Mouse (Mus musculus): ENCODE measurements around the gene Trappc12.

Trappc12 gene

DNA sequence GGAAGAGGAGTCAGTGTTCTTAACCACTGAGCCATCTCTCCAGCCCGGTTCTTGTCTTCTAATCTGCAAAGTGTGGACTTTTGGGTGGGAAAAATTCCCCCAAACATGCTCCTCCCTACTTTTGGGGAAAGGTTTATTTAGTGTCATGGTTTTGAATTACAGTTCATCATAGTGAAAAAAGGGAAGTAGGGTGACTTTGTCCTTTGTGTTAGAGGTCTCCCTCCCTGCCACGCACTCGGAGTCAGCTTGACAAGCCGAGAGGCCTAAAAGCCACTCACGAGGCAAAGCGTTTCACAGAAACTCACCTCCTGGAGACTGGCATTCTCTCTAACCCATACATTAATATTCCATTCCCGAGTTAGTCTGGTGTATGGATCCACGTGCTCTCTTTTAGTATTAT, 17.6 kb downstream of the Trappc12 start:
- DNase-seq: no peak

DNA sequence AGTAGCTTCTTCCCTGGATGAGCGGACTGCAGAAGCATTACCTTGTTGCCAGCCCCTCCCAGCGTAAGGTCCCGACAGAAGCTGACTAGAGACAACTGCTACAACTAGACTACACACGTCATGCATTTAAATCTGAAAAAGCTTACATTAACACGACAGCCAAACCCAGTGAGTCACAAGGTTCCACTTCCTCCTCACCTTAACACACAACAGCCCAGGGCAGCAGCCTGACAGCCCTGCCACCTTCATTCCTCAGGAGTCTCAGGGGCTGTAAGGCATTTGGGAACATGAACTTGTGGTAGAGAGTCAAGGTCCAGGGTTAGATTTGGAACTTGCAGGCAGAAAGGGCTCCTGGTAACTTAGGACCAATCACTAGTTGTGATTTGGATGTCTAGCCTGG, 23.2 kb downstream of the Trappc12 start:
- DNase-seq: no peak

DNA sequence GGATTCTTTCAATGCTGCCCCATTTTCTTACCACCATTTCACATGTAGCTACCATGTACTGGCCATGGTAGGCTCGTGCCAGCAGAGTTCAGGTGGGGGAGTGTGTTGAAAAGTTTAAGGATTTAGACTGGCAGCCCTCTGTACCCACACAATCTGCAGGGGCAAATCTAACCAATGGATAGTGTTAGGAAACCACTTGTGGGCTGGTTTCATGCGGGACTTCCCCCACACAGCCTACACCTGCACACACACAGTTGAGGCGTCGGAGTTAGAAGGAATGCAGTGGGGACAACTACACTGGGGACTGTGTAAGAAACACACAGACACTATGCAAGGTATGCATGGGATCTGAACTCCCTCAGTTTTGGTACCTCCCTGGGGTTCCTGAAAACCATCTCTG, 24.1 kb downstream of the Trappc12 start:
- no peak for DNase-seq

DNA sequence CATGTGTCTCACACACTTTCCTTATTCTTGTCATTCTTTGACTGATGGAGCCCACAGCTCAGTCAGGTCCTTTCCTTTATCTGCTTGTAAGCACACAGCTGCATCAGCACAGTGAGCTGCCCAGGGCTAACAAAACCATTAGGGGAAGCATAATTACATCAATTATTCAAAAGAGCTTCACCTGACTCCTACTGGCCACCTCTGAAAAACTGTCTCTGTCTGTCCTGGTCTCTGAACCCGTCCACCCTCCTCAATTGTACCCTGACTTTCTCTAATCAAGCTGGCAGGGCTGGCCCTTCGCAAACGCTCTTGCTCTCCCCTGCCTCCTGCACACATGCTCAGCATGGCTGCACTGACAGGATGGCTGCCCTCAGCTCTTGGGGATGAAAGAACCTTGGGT, 25.9 kb downstream of the Trappc12 start:
- DNase-seq: no peak

DNA sequence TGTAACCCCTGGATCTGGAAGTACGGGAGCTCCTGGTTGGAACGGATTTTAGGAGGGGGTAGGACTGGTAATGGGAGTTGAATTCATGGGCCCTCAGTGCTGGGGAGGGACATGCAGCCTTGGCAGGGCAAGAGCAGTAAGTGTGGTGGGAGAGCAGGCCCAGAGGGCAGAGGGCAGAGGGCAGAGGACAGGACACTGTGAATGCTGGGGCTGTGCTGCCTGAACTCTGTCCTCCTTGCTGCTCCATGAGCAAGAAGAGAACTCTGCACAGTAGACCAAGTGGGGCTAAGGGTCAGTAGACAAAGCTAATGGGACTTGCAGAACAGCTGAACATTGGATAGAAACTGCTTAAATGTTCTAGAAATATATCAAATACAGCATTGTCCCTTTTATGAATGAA, 32.2 kb downstream of the Trappc12 start:
- DNase-seq: no peak

DNA sequence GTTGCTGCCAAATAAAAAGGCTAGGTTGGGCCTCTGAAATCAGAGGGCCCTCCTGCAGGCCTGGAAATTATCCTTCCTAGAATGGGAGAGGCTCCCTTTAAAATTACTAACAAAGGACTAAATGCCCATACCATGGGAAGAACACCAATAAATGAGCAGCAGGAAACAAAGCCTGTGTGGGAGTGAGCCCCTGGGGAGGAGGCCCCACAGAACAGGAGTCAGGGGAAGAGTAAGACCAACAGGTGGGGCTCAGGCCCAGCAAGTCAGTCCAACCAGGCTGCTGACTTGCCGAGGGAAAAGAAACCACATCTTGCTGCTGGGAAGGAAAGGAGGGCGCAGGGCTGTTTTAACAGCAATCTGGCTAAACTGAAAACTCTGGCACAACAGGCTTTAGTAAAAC, 33.2 kb downstream of the Trappc12 start:
- DNase-seq: no peak

DNA sequence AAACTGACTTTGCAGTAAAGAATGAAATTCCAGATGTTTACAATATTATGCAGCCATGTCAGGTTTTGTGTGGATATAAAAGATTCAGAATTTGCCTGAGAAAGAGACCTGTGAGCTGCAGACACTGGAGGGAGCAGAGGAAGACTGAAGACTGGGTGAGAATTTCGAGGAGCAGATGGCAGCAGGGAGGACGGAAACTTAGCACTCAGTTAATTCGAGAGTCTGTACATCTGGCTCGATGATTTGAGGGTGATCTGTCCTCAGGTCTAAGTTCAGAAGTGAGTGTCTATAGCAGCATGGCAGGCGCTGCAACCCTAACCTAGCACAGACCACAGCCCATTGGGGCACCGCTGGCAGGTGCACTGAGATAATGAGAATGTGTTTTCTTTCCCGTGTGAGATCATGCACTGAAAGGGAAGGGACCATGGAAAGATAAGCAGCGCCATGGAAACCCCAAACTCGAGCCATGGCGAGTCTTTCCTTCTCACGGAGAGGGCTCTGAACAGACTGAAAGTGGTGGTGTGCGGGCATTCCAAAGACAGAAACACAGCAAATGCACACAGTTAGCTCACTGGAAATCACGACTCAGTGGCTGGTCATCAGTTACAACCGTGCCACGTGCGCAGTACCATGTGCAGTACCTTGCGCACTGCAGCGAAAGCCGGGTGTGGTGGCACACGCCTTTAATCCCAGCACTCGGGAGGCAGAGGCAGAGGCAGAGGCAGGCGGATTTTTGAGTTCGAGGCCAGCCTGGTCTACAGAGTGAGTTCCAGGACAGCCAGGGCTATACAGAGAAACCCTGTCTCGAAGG, 35.2 kb downstream of the Trappc12 start:
- no peak for DNase-seq

DNA sequence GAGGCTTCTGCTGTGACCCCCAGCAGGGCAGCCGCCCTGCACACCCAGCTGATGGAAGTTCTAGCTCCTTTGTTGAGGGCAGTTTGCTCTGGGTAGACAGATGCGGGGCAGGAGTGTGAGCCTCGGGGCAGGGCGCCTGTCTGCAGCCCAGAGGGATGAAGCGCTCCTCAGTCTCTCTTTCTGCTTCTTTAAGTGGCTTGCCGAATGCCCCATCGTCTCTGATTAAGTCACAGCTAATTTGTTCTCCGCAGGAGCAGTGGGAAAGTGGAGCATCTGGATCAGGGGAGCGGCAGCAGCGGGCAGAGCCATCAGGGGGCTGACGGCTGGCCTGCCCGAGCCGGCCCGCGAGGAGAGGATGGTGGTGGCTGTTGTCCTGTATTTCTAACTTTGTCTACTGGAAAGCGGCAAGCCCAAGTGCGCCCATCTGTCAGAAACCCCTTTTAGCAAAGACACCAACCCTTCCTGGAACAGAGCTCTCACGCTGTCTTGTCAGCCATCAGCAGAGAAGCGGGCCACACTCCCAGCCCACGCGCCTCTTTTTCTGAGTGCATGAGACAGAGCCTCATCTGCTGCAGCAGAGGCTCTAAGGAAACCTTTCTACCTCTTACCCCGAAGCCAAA, 39.6 kb downstream of the Trappc12 start:
- DNase-seq: no peak

DNA sequence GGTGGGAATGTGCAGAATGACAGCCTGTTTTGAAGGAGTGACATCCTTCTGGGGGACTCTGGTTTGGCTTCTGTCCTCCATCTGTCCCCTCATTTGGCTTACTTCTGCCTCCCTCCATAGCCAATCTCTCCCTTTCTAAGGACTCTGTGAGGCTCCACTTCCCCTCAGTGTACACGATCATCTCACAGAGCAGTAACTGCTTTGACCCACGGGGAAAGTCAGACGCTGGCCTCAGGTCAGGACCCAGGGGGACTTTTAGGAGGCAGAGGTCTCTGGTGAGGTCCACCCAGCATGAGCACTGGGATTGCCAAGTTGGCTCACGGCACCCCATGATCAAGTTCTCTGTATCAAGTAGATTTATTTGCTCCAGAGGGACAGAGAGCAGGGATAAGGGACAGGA, 42.1 kb downstream of the Trappc12 start:
- no peak for DNase-seq

DNA sequence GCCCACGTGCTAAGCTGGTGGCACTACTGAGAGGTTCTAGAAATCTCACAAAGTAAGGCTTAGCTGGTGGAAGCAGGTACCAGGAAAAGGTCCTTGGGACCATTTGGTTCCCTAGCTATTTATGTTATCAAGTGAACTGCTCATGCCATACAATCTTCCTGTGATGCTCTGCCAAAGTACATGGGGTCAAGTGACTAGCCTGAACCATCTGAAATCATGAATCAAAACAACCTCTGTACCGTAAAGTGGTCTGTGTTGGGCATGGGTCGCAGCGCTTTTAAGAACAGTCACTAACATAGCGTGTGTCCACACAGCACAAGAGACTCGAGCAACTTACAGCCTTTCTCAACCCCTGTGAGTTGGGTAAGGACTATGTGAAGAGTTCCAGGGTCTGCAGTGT, 45.1 kb downstream of the Trappc12 start:
- no peak for DNase-seq

DNA sequence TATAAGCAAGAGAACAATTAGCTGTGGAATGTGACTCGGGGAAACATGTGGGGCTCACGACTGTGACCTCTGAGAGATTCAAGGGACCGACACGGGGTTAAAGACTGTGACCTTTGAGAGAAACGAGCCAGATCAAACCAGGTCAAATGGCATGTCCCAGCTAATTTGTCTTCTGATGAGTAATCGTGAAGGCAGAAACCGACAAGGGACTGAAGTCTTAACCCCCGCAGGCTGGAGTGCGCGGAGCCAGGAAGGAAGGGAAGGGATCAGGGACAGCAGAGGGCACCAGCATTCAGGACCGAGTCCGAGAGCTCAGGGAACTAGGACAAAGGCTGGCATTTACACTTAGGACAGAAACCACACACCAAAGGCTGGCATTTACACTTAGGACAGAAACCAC, 45.9 kb downstream of the Trappc12 start:
- DNase-seq: no peak

DNA sequence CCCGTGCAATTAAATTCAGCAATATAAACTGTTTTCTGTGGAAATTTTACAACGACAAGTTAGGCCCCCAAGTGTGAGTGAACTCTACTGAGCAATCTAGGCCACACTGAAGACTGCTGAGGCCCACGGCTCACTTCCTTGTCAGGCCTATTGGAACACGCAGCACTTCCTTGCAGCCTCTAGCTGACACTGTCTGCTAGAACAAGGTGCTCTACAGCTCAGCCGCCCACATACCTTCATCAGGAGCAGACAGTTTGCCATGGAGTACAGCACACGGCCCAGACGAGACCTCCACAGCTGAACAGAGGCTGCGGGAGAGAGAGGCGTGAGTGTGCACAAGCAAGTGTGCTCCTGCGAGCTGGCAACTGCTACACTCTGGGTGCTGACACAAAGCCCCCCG, 49.0 kb downstream of the Trappc12 start:
- DNase-seq: no peak

DNA sequence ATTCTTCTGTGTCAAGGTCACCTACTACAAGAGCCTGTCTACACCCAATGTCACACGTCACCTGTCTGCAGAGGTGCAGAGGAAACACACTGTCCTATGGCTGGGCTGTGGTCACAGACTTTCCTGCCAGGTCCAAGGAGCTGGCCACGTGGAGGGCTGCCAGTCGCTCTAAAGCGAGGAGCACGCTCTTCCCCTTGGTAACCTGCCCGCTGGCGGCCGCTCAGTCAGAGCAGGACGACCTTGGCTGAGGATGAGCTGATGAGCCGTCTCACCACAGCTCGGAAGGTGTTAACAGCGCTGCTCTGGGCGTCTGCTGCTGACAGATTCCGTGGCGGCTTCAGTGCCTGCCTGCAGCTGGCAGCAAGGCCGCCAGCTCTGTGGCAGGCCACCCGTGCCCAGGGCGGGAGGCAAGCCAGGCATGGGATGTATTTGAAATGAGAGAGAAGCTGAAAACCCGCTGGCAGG, 49.7 kb downstream of the Trappc12 start:
- DNase-seq: peak; percentile 68

DNA sequence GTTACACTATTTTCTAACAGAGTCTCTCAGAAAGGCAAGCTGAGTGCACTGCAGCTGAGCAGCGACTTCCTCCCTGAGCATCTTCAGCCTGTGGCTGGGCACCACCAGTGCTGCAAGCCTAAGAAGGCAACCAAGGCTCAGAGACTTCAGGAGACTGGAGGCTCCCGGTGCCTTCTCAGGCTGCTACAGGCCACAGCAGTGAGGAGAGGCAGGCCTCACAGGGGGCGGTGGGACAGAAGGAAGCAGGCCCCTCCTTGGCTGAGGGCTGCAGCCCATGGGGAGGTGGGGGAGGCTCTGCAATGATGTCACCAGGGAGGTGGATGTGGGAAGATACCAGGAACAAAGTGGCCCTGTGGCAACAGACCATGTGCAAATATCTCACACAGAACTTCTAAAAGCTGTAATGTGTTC, 50.2 kb downstream of the Trappc12 start:
- DNase-seq: no peak

DNA sequence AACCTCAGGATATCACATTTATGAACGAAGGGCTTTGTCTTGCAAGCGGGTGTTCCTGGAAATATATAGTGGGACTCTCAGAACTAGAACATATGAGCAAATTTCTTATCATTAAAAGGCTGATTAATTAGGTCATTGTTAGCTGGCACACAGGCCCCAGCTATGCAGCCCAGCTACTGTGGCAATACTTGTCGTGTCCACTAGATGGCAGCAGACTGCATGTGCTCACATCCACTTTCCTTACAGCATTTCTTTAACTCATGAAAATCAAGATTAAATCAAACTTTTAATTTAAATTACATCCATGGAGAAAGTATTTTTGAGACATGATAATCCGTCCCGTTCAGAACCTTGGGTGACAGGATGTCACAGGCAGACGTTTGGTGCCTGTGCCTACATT, 50.6 kb downstream of the Trappc12 start:
- DNase-seq: peak; percentile 77

DNA sequence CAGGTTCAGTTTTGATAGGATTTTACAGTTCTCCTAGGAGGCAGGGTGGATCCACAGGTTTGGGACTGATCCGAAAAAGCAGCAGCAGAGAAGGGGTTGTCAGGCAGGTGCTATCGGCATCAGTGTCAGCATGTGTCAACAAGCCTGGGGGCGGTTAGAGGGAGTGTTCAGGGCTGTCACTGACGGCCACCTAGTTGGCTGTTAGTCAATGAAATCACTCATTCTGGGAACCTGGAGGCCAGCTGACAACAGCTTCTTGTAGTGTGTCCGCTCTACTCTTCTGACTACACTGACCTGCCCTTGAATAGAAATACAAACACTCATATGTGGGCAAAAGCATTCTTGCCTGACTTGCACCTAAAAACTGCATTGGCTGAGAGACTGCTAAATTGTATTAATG, 51.2 kb downstream of the Trappc12 start:
- no peak for DNase-seq

DNA sequence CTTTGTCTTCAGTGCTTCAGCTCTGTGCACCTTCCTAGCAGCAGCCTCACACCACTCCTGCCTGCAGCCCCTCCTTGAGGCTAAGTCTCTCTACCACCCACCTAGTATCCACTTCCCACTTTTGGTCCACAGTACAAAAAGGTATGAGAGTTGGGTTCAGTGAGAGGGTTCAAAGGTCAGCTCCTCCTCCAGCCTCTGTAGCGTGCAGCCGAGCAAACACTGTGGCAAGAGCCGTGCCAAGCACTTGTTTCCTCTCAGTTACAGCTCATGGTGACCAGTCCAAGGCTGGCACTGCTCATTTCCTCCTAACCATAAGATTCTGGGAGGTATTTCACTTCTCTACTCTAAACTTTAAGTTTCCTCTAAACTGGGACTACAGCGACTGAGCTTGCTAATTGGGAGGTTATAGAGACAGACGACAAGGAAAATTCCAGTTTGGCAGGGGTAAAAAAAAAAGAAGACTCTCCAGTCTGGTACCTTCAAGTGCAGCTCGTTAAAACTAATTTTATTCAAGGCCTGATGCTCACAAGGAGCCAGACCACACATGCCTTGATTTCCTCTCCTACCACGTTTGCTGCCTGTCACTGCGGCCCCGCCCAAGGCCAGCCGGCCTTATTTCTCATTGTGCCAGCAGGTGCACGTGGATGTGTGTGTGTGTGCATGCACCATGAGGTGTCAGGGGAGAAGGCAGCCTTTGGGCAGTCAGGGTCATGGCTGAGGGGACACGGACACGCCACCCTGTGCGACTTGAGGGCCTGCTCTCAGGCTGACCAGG, 52.3 kb downstream of the Trappc12 start:
- DNase-seq: no peak

DNA sequence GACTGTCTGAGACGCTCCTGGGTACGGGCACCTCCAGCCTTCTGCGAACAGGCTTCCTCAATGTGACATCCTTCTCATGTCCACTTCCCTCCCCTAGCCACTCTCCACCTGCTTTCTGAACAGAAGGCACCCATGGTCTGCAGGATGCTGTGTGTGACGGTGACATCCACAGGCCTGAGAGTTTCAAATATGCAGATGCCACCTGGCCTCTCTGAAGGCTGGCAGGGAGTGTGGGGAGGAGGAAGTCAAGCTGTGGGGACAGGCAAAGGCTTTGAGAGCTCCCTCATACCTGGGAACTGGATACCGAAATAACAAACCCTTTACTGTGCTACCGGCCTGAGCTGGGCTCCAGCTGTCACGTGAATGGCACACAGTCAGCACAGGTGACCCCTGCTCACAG, 55.5 kb downstream of the Trappc12 start:
- peak; percentile 38 for DNase-seq

DNA sequence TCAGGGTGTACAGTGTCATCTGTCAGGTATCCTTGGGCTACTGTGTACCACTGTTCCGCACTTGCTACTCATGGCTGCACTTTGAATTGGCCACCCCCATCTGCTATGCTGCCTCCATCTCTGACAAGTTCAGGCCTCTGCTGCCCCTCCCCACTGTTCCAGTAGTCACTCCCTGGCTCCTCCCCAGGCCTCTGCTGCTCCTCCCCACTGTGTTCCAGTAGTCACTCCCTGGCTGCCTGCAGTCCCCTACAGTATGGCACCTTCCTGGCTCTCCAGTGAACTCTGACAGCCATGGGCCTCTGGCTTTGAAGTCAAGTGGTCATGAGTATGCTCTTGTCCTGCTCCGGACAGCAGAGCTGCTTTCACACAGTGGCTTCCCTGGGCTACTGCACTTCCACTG, 56.0 kb downstream of the Trappc12 start:
- DNase-seq: no peak

DNA sequence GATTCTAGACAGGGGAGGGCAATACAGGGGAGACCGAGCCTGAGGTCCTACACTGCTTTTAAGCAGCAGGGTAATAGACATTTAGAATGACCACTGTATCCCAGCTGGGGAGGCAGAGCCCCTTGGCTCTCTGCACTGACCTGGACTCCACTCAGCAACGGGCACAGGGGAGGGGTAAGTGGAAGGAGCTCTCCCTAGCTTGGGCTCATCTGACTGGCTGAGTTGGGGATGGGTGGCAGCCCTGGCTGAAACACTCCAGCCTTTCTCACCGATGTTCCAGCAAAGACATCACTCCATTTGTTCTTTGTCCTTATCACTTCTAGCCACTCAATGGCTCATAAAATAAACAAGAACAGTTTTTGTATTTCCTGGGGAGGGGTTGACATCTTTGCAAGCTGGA, 56.5 kb downstream of the Trappc12 start:
- no peak for DNase-seq

DNA sequence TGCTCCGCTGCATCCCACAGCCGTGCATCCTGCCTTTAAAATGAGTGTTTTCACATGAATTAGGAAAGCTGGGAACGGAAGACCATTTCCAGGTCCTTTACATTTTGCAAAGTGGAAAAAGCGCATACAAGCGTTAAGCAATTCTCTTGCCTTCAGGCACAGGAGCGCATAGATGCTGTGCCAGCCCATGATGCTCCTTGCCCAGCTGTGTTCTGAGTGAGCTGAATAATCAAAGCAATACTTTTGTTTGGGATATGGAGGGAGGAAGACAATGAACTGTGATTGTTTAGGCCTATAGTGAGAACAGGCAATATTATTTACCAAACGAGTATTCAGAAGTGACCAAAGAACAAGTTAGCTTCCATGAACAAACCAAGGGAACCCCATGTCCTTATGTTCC, 59.5 kb downstream of the Trappc12 start:
- DNase-seq: no peak

DNA sequence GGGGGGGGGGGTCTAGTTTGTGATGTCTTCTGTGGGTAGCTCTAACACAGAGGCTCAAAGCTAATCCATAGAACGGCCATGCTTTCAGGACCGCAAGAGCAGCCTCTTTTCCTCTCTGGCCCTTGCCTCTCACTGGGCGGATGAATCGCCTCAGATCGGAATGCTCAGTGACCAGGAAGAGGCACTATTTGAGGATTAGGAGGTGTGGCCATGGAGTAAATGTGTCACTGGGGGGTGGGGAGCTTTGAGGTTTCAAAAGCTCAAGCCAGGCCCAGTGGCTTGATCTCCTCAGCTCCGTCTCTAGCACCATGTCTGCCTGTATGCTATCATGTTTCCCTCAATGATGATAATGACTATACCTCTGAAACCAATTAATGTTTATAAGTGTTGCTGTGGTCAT, 61.3 kb downstream of the Trappc12 start:
- no peak for DNase-seq

DNA sequence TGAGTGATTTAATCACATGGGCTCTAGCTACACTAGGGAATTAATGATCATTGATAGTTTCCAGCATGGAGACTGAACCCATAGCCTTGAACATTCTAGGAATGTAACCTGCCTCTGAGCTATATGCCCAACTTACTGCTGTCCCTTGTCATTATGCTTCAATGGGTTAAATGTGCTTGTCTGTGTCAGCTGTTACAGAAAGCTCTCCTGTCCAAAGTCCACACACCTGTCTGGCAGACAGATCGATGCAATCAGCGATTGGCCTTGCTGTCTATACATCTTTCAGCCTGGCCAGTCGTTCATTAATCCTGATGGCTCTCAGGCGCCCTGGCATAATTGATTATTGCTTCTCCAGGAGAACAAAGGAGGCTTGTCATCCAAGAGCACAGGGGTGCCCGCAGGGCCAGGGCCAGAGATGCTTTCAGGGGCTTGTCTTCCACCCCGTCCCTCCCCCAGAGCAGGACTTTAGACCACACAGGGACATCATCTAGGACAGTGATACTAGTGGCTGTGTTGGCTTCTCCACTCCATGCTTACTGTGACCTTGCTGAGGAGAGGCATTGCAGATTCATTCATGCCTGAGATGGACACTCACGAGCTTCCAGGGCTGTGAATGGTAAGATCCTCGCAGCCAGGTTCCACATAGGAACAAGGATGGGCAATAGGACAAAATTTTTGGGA, 63.9 kb downstream of the Trappc12 start:
- no peak for DNase-seq
